Comparison of ENCODE assay signal across 8 mouse cellular contexts in the genomic region with DNA sequence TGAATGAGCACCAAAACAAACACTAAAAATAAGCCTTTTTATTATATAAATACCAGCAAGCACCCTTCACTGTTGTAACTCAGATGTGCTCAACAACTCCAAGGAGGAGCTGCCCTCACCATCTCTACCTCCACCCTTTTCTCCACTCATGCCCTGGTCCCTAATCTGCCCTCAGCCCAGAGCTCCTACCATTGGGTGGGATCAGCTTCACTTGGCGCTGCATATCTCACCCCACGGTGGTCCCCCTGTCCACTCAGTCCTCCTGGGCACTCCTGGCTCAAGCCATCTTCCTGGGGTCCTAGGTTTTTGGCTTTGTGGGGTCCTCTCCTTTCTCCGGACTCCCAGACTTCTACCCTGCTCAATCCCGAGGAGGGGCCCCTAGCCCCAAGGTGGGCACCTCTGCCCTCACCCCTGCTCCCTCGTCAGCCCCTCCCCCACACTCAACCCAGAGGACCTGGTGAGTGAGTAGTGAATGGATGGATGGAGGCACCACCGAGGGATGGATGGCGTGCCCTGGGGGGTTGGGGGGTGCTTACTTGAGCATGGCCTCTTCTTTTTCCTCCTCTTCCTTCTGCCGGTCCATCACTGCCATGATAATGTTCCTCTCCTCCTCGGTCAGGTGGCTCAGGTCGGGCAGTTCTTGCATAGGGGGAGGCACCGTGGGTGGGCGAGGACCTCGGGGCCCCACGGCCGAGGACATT. TPM values are rescaled to one million over a fixed set of nuclear protein-coding genes. Genes with fewer than 3 reads are reported as not detected.
DNase-seq lines count a peak whose midpoint lies in the region; ATAC-seq and TF ChIP-seq lines count a peak whose summit lies in the region.

No protein-coding gene starts in this region.

- no peaks in the 10 kb centered on the region for H3K36me3 ChIP-seq in heart, adult 2 months (ENCODE audit: control insufficient read depth, insufficient read depth, low read length)
- no peaks in the 10 kb centered on the region for H3K36me3 ChIP-seq in hindbrain, embryonic 10.5 days
- H3K36me3 ChIP-seq in limb, embryonic 15.5 days = no peaks in the 10 kb centered on the region

- 11% methylated on average over 15 of the region's 15 CpGs for WGBS in heart, adult 2 months
- 8% methylated on average over 15 of the region's 15 CpGs for WGBS in hindbrain, embryonic 10.5 days
- 4% methylated on average over 15 of the region's 15 CpGs for WGBS in limb, embryonic 15.5 days

- no peak for DNase-seq in heart, adult 2 months
- no peak for DNase-seq in heart, postnatal 4 days
- peak; percentile 5 for DNase-seq in urinary bladder, postnatal 25 days (ENCODE audit: low spot score)
- no peak for DNase-seq in urinary bladder, postnatal 36 days (ENCODE audit: low spot score in 2 of 2)
- no peak for DNase-seq in hindbrain, embryonic 10.5 days (ENCODE audit: low spot score)
- DNase-seq in right cerebral cortex, postnatal 14 days = peak; percentile 39
- DNase-seq in spleen, adult 12 weeks (ENCODE audit: low spot score) = no peak

- H3K79me2 ChIP-seq in heart, adult 2 months (replicated peaks; ENCODE audit: control insufficient read depth, insufficient read depth, low read length) = no peaks in the 10 kb centered on the region

- H3K27ac ChIP-seq in heart, adult 2 months = no peak overlapping the region
- peak overlapping the region; percentile 91 for H3K27ac ChIP-seq in hindbrain, embryonic 10.5 days
- H3K27ac ChIP-seq in limb, embryonic 15.5 days = no peak overlapping the region

- H3K4me3 ChIP-seq in heart, adult 2 months = peak overlapping the region; percentile 45
- H3K4me3 ChIP-seq in hindbrain, embryonic 10.5 days = peak overlapping the region; percentile 66
- H3K4me3 ChIP-seq in limb, embryonic 15.5 days = peak overlapping the region; percentile 59

- no peak for TF ChIP-seq POLR2A in heart, adult 2 months (IDR thresholded peaks at IDR 0.05; ENCODE audit: insufficient read depth, low read depth, low read length)

- H3K9me3 ChIP-seq in hindbrain, embryonic 10.5 days = no peaks in the 10 kb centered on the region
- H3K9me3 ChIP-seq in limb, embryonic 15.5 days = no peaks in the 10 kb centered on the region

- H3K27me3 ChIP-seq in heart, adult 2 months (ENCODE audit: control insufficient read depth, insufficient read depth, low read length) = peaks cover 9% of the 10 kb centered on the region
- H3K27me3 ChIP-seq in hindbrain, embryonic 10.5 days (ENCODE audit: insufficient read depth, poor library complexity, severe bottlenecking) = peaks cover 38% of the 10 kb centered on the region
- H3K27me3 ChIP-seq in limb, embryonic 15.5 days = peaks cover 24% of the 10 kb centered on the region

- H3K4me1 ChIP-seq in heart, adult 2 months (ENCODE audit: control insufficient read depth, insufficient read depth, low read length) = no peaks in the 10 kb centered on the region
- peaks cover 13% of the 10 kb centered on the region for H3K4me1 ChIP-seq in hindbrain, embryonic 10.5 days (replicated peaks)
- peaks cover 12% of the 10 kb centered on the region for H3K4me1 ChIP-seq in limb, embryonic 15.5 days

- peak overlapping the region; percentile 56 for H3K9ac ChIP-seq in heart, adult 2 months (ENCODE audit: low read depth, low read length)
- H3K9ac ChIP-seq in limb, embryonic 15.5 days = peak overlapping the region; percentile 44

- no peak for TF ChIP-seq EP300 in heart, adult 2 months (IDR thresholded peaks at IDR 0.05; ENCODE audit: insufficient read depth, low read depth, low read length)

- ATAC-seq in limb, embryonic 15.5 days (ENCODE audit: insufficient number of reproducible peaks, low FRiP score, low TSS enrichment, low read depth) = peak; percentile 59; the same call in 1 of the 2 replicates

- TF ChIP-seq CTCF in heart, adult 2 months (IDR thresholded peaks at IDR 0.05) = no peak

- H3K4me2 ChIP-seq in limb, embryonic 15.5 days = peak overlapping the region; percentile 94

- intact Hi-C loops in heart, adult 2 months (cut with DNase I) = loop anchor here (10.0 kb wide), 1 partner anchor 330 kb away; no protein-coding TSS in a partner anchor

RNA-seq across cellular contexts. Expression of a gene that starts 0.6 kb away (rescaled TPM):
- total RNA-seq in heart, adult 2 months (2021) = under 1 TPM; 0.29 to 0.34 TPM
- polyA plus RNA-seq in heart, adult 2 months (2012; rRNA removed) = 0.06 TPM in 1 of 2 replicates, not detected in the other
- total RNA-seq in heart, postnatal 4 days (2021) = 1 to 10 TPM; 1.2 to 1.3 TPM
- polyA plus RNA-seq in hindbrain, embryonic 10.5 days (2016; fragmentation: Nextera tagmentation; extraction: Ambion mirVana) = 0.95 and 2.6 TPM in 2 replicates
- 0.74 and 1.5 TPM in 2 replicates for polyA plus RNA-seq in limb, embryonic 15.5 days (2015; fragmentation: Nextera tagmentation; extraction: Ambion mirVana)

Comparison
In these comparisons a context has a peak if more than half of its experiments do, and no peak if none do; other contexts are left out.
1. DNase-seq: peak in urinary bladder, postnatal 25 days (single experiment) and right cerebral cortex, postnatal 14 days (single experiment); none in heart, adult 2 months (0 of 2), heart, postnatal 4 days (single experiment), urinary bladder, postnatal 36 days (0 of 2), hindbrain, embryonic 10.5 days (single experiment) and spleen, adult 12 weeks (single experiment).
2. Peak in every context shown above with its lines, with median percentiles within 50 percentile points of each other: H3K4me3 ChIP-seq.